Mouse (Mus musculus) thymus, adult 2 months (tissue): Measurements from ENCODE around the gene Sugp1. TPM values are rescaled to one million over a fixed set of nuclear protein-coding genes. Genes with fewer than 3 reads are reported as not detected.

ENCODE experiments used
- DNase-seq: peaks from one replicate; pipeline ENCODE4 v3.0.0; 2021
- H3K27ac ChIP-seq: fragments of 200-500 bp; 2 replicates; pipeline ENCODE4 v1.5.1; 2012; ENCODE audit warnings: low read length, control low read depth; ENCODE audit not compliant: control insufficient read depth, insufficient read depth
- H3K27me3 ChIP-seq: fragments of 200-500 bp; 2 replicates; pipeline ENCODE4 v1.6.1; 2012; ENCODE audit warnings: mild to moderate bottlenecking, low read length, moderate library complexity, mixed read lengths; ENCODE audit not compliant: control insufficient read depth, insufficient read depth
- H3K36me3 ChIP-seq: fragments of 200-500 bp; 2 replicates; pipeline ENCODE4 v1.6.1; 2012; ENCODE audit warnings: mild to moderate bottlenecking, low read length, moderate library complexity; ENCODE audit not compliant: control insufficient read depth, insufficient read depth
- H3K4me1 ChIP-seq: fragments of 200-500 bp; replicated peaks from 2 replicates; pipeline ENCODE4 v1.6.1; 2012; ENCODE audit warnings: low read length; ENCODE audit not compliant: control insufficient read depth, insufficient read depth
- H3K4me3 ChIP-seq: fragments of 200-500 bp; 2 replicates; pipeline ENCODE4 v1.5.1; 2012; ENCODE audit warnings: mild to moderate bottlenecking, low read length, control low read depth, moderate library complexity; ENCODE audit not compliant: control insufficient read depth, insufficient read depth
- CTCF ChIP-seq: fragments of 200-500 bp; IDR thresholded peaks from 2 replicates; pipeline ENCODE4 v1.5.1; 2012; ENCODE audit warnings: mild to moderate bottlenecking, control low read depth, low read length, moderate library complexity, borderline replicate concordance; ENCODE audit not compliant: control insufficient read depth, poor library complexity, insufficient read depth; ENCODE audit errors: extremely low read depth
- POLR2A ChIP-seq: fragments of 200-500 bp; IDR thresholded peaks from 2 replicates; pipeline ENCODE4 v1.6.1; 2012; ENCODE audit warnings: mild to moderate bottlenecking, low read length, control low read depth, moderate library complexity; ENCODE audit not compliant: control insufficient read depth, poor library complexity, insufficient read depth; ENCODE audit errors: extremely low read depth
- WGBS: fragments of 180-500 bp; shearing (Covaris S2); methylation state at CpG from one replicate; pipeline ENCODE4 v1.1.7; 2018; 5-methylcytosine and 5-hydroxymethylcytosine counted together
- polyA plus RNA-seq: library from polyadenylated mRNA; depleted of rRNA; stranded (reverse); fragments of >200 nt; gene quantifications from 2 replicates; pipeline ENCODE4 v1.2.3, GENCODE M21; 2012; rRNA removed

Sugp1 gene
- polyA plus RNA-seq = 17.8 and 18.1 TPM in 2 replicates

GRCm38 (mm10) chr8:70042583-70043455 lies at the start of gene Sugp1, which contains the start of gene Mau2:
TSS of gene Sugp1 (plus strand) at chr8:70042813.
TSS of gene Mau2 (minus strand) at chr8:70042734.
- peak; percentile 97 for DNase-seq
- Histone ChIP-seq H3K4me3 (peak within 1 kb of the TSS; percentile 83), H3K4me1 (peaks cover 13% of the 10 kb centered on the region), H3K27ac (peak within 1 kb of the TSS; percentile 82), H3K36me3 (no peaks in the 10 kb centered on the region), H3K27me3 (no peaks in the 10 kb centered on the region)
- TF ChIP-seq CTCF = no peak
- TF ChIP-seq POLR2A = peak; percentile 96
- under 1% methylated on average over 65 of the region's 65 CpGs for WGBS

GRCm38 (mm10) chr8:69995422-69995775 lies 47.2 kb upstream of the Sugp1 start:
- Histone ChIP-seq H3K27me3 (no peaks in the 10 kb centered on the region), H3K4me1 (peaks cover 16% of the 10 kb centered on the region), H3K27ac (peak overlapping the region; percentile 69), H3K36me3 (0 out of 2 replicates have a peak, but pooled peaks cover 4% of the 10 kb centered on the region), H3K4me3 (peak overlapping the region; percentile 82)
- WGBS = 0% methylated on average over 7 of the region's 7 CpGs
- DNase-seq = no peak
- TF ChIP-seq POLR2A (no peak), CTCF (no peak)

DNA sequence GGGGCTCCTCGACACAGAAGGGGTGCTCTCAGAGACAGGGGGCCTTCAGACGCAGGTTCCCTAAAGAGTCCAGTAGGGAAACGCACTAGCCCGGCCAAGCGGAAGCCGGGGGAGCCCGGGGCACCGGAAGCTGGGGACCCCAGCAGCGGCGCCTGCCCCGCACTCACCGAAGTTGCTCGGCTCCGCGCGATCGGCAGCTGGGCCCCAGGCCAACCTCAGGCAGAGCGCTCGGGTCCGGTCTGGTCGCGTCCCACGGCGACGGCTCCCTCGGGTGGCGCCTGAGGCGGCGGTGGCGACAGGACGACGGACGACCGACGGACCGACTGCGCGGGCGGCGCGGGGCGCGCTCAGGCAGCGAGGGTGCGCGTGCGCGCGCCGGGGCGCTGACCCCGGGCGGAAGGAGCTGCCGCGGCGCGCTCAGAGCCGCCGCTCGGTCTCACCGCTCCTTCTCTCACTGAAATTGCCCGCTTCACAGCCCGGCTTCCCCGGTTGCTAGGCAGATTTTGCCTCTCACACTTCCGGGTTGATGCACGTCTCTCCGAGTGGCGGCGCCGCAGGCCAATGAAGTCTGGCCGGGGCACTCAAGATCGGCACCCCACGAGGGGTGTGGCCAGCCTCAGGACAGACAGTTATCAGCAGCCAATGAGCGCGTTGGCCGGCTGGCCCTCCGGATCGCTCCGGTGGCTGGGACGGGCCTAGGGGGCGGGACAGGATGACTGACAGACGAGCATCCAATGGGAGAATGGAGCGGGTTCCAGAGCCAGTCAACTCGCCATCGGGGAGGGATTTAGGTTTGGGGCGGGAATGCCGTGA lies 46.6 kb upstream of the Sugp1 start, which contains the start of gene Gatad2a:
Gene Gatad2a, minus strand, starts transcription at position 609 of the 813 bp plus-strand sequence.
- peak within 1 kb of the TSS; percentile 82 for H3K4me3 ChIP-seq
- WGBS = under 1% methylated on average over 87 of the region's 87 CpGs
- H3K27me3 ChIP-seq = no peaks in the 10 kb centered on the region
- TF ChIP-seq CTCF (peak; percentile 49; the same call in 1 of the 2 replicates), POLR2A (peak; percentile 70)
- peaks cover 16% of the 10 kb centered on the region for H3K4me1 ChIP-seq
- peak; percentile 100 for DNase-seq
- H3K36me3 ChIP-seq = 0 out of 2 replicates have a peak, but pooled peaks cover 4% of the 10 kb centered on the region
- peak within 1 kb of the TSS; percentile 69 for H3K27ac ChIP-seq

DNA sequence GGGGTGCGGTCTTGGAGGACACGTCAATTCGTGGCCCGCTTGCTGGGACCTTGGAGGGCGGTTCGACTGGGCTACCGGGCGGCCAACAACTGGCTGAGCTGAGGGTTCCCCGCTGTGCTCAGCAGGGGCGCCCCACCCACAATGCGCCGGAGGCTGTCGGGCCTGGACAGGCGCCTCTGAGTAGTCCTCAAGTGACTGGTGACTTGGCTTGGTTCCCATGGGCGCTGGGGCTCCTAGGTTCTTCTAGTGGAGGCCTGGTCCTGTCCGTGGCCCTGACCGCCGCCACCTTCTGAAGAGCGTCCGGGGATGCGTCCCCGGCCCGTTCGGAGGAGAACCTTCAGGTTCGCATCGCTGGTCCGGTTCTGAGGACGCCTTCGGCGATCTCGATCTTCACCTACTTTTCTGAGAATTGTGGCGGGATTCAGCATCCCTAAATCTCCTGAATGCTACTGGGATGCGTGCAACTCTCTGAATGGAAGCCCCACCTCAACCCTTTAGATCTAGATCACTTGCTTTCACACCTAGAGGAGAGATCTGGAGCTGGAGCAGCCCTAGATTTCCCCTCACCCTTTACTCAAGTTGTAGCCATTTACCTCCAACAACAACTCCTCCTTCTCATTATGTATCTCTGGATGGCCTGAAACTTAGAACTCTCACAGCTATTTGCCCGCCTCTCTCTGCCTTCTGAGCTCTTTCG lies 45.9 kb upstream of the Sugp1 start:
- no peaks in the 10 kb centered on the region for H3K27me3 ChIP-seq
- peak overlapping the region; percentile 82 for H3K4me3 ChIP-seq
- H3K36me3 ChIP-seq = 0 out of 2 replicates have a peak, but pooled peaks cover 4% of the 10 kb centered on the region
- no peak overlapping the region for H3K27ac ChIP-seq
- peaks cover 23% of the 10 kb centered on the region for H3K4me1 ChIP-seq
- no peak for DNase-seq
- 5% methylated on average over 35 of the region's 35 CpGs for WGBS
- TF ChIP-seq POLR2A (no peak; the same call in 1 of the 2 replicates), CTCF (no peak)

DNA sequence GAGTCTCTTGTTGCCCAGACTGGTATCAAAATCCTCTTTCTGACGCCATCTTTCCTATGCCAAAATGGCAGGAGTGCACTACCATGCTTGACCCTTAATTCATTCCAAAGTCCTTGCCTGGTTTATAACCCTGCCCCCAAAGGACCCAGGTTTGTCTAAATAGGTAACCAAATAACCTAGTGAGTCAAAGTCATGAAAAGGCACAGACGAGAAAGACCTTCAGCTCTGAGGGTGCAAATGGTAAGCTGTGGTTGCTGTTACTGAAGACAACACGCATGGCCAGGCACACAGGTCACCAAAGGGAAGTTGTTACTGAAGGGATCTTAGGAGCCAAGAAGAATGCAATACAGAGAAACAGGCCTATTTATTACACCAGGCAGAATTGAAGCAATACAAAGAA lies 43.9 kb upstream of the Sugp1 start:
- no peak overlapping the region for H3K4me3 ChIP-seq
- no peaks in the 10 kb centered on the region for H3K27me3 ChIP-seq
- no peaks in the 10 kb centered on the region for H3K36me3 ChIP-seq
- WGBS = 97% methylated on average over 3 of the region's 3 CpGs
- DNase-seq = no peak
- TF ChIP-seq CTCF (no peak), POLR2A (no peak)
- peaks cover 33% of the 10 kb centered on the region for H3K4me1 ChIP-seq
- no peak overlapping the region for H3K27ac ChIP-seq
